In genomic region chr4:85208531-85208930, GRCm38 (mm10) we compare ENCODE assay signal across 15 mouse cellular contexts.
"Had no signal": no experiment of that assay in that cellular context is flagged by ENCODE, and none has a peak within 500 bp of the region (broad histone marks: within the 10 kb centered on the region; RNA-seq: fewer than 3 reads in every experiment).

No protein-coding gene starts in this region.

- DNase-seq: kidney, postnatal 14 days; lung, embryonic 14.5 days; lung, postnatal 10 days; lung, postnatal 4 days; midbrain, embryonic 14.5 days; right cerebral cortex, adult 18-20 months; right cerebral cortex, postnatal 4 days; spleen, adult 18-20 months; thymus, postnatal 36 days had no signal

- H3K4me1 ChIP-seq: liver, embryonic 12.5 days had no signal

- H3K36me3 ChIP-seq: kidney, embryonic 15.5 days; limb, embryonic 15.5 days; liver, embryonic 12.5 days; midbrain, embryonic 10.5 days; neural tube, embryonic 15.5 days had no signal

- H3K4me3 ChIP-seq: kidney, embryonic 15.5 days; limb, embryonic 15.5 days; liver, embryonic 12.5 days; midbrain, embryonic 10.5 days; myocyte; neural tube, embryonic 15.5 days had no signal

- H3K9me3 ChIP-seq: kidney, embryonic 15.5 days; limb, embryonic 15.5 days; liver, embryonic 12.5 days; midbrain, embryonic 10.5 days; neural tube, embryonic 15.5 days had no signal
